Mouse (Mus musculus) c-Kit-negative CD71-positive TER-119-positive erythroid progenitor cells, embryonic 14.5 days (primary cell): ENCODE results near the gene Cenpc1.

ENCODE experiments used
- DNase-seq: peaks from one replicate; pipeline ENCODE4 v3.0.0-alpha.2; 2013; ENCODE audit warnings: low read depth, low spot score

The Cenpc1 gene

GRCm38 (mm10) chr5:85996545-85997510, 68.6 kb downstream of the Cenpc1 start:
- DNase-seq, result no peak

- DNase-seq, result no peak
Measured at GRCm38 (mm10) chr5:85994551-85994950, 70.8 kb downstream of the Cenpc1 start.

- DNase-seq, result no peak
Measured at GRCm38 (mm10) chr5:85992805-85993721, 72.3 kb downstream of the Cenpc1 start.

GRCm38 (mm10) chr5:85992055-85992454, 73.3 kb downstream of the Cenpc1 start:
- no peak for DNase-seq

GRCm38 (mm10) chr5:85987516-85987863, 77.9 kb downstream of the Cenpc1 start:
- no peak for DNase-seq

- DNase-seq, result no peak
Measured at GRCm38 (mm10) chr5:85986734-85987515, 78.5 kb downstream of the Cenpc1 start.

GRCm38 (mm10) chr5:85977646-85978426, 87.5 kb downstream of the Cenpc1 start:
- no peak for DNase-seq

GRCm38 (mm10) chr5:85962791-85963190, 102.6 kb downstream of the Cenpc1 start:
- DNase-seq, result no peak
